Mouse (Mus musculus) thymus, postnatal 10 days (tissue): ENCODE data around the gene Pdxp.

ENCODE experiments used
- DNase-seq, 2 experiments: peaks; one replicate each; pipeline ENCODE4 v3.0.0; 2021; ENCODE audit warnings: low spot score in 2 of 2

Gene Pdxp

DNA sequence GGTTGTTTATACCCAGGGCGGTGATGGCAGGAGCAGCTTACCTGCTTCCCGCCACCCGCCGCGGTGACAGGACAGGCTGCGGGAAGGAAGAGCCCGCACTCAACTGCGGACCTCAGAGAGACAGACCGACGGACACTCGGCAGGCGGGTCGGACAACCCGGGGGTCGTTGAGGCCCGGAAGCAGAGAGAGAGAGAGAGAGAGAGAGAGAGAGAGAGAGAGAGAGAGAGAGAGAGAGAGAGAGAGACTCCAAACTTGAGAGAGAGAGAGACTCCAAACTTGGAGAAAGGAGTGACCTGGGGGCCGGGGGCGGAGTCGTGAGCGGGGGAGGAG is 14.3 kb upstream of the Pdxp start, which contains the start of gene Gm49510:
Gm49510 (plus strand) TSS at position 259 of the 331 bp plus-strand sequence.
- DNase-seq = no peak

DNA sequence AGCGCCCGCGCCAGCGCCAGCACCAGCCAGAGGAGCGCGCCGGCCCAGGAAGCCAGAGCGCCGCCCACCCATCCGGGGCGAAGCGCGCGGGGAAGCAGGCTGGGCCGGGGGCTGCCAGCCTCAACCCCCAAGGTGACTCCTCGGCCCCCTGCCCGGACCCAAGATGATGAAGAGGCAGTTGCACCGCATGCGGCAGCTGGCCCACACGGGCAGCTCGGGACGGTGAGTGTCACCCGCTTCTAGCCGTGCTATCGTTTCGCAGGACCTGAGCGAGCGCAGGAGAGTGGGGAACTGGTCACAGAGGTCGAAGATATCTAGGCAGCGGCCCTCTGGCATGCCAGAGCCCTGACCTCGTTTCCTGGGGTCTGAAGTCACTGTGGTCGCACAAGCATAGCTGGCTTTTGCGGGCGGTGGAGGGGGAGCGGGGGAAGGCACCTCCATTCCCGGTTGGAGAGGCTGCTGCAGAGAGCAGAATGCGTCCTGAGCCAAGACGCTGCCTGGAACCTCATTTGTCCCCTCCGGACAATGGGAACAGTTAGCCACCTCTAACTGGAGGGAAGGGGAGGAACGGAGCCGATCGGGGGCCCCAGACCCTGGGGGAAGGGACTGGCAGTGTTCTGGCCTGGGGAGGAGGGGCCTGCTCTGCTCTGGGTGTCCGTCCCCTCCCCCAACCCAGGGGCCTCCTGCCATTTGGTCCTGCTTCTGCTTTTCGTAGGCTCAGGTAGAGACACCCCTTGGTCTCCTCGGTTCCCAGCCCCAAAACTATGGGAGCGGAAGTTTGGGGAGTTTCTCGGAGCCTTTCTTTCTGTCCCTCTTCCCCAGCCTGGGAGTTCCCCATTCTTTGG is 13.8 kb upstream of the Pdxp start, which contains the start of gene Sh3bp1:
Sh3bp1 (plus strand) TSS at position 29 of the 845 bp plus-strand sequence.
- DNase-seq = peak; percentile 73 to 81

DNA sequence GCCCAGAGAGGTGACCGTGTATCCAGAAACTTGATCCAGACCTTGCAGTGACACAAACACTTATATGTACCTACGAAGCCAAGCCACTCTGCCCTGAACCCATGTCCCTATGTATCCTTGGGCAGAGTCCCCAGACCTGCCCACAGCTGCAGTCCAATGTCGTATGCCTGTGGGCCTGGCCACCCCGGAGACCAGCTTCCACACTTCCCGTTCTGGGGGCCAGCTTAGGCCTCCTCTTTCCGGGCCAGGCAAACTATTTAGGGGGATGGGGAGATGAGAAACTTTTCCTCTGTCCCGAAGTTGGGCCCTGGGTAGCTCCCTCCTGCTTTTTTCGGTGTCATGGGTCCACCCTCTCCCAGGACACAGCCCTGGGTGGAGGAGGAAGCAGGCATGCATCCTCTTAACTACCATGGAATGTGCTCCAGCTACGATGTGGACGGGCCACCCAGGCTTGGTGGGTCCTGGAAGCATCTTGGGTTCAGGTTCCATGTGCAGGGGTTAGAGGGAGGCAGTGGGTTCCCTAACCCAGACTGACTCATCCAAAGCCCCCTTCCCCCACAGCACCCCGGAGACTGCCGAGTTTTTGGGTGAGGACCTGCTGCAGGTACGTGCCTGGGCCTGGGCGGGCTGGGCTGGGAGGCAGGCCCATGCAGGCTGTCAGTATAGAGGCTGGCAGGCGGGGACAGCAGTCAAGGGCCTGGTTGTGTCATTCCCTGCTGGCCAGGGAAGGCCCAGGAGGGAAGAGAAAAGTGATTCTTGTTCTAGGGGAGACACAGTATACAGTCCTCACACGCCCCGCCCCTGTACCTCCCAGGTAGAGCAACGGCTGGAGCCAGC is 12.9 kb upstream of the Pdxp start:
- DNase-seq = no peak

GRCm38 (mm10) chr15:78901422-78901789 is 12.3 kb upstream of the Pdxp start:
- DNase-seq = no peak

GRCm38 (mm10) chr15:78903243-78903642 is 10.5 kb upstream of the Pdxp start:
- DNase-seq = peak; percentile 64 to 89

DNA sequence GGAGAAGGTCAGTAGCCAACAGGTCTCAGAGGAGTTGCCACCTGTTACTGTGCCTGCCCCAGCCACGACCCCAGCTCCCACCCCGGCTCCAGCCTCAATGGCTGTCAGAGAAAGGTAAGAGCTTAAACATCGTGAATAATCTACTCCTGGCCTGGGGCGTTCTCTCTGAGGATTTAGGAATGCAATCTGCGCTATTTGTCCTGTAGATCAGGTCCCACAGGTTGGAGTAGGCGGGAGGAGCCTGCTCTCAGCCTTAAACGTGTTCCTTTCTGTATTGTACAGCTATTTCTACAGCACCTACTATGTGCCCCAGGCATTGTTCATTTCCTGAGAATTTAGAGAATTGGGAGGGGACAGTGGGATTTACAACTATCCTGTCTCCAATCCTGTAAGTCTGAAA is 5.3 kb upstream of the Pdxp start:
- no peak for DNase-seq

GRCm38 (mm10) chr15:78908982-78909381 is 4.7 kb upstream of the Pdxp start:
- no peak for DNase-seq

- no peak for DNase-seq
Observed at GRCm38 (mm10) chr15:78912040-78912439, 1.7 kb upstream of the Pdxp start.

DNA sequence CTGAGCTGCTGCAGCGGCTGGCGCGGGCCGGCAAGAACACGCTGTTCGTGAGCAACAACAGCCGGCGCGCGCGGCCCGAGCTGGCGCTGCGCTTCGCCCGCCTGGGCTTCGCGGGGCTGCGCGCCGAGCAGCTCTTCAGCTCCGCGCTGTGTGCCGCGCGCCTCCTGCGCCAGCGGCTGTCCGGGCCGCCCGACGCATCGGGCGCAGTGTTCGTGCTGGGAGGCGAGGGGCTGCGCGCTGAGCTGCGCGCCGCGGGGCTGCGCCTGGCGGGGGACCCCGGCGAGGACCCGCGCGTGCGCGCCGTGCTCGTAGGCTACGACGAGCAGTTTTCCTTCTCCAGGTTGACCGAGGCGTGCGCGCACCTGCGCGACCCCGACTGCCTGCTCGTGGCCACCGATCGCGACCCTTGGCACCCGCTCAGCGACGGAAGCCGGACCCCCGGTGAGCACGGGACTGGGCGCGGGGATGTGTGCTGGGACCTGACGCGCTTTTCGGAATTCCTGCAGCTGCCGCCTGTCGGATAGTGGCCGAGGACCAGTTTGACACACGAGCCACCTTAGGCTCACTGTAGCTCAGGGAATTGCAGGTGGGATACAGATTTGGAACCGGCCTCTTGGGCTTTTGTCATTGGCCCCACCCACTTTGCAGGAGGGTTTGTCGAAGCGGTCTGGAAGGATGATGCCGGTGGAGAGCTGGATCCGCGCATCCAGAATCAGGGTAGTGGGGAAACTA is 538 bp downstream of the Pdxp start:
- peak; percentile 48 to 50 for DNase-seq

DNA sequence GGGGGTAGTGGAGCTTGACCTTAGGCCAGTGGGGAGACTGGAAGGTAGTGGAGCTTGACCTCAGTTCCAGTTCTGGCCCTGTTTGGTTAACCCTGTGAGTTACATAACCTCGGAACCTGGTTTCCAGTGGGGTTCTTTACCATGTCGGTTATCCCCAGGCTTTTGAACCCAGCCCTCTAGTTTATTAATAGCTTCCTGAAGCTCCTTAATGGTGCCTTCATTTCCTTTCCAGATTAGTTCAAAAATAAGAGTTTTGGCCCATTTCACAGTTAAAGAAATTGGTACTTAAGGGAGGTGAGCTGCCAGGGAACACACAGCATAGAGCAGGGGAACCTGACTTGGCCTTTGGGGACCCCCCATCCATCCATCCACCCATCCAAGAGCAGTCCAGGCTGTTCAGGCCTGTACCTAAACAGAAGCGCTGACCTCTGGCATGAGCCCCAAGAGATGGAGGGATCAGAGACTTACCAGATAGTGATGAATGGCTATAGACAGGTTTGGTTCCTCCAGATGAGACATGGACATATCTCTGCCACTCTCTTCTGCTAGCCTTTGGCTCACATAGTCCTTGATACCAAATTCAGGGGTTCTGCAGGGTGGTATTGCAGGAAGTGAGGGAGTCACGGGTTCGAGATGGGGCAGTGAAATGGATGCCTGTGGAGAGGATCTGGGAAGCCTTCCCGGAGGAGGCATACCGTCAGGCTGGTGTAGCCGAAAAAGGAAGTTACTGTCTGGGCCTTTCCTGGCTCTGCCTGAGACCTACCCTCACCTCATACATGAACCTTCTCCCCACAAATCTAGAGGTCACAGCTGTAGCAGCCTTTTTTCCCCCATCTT is 1.3 kb downstream of the Pdxp start:
- DNase-seq = no peak

DNA sequence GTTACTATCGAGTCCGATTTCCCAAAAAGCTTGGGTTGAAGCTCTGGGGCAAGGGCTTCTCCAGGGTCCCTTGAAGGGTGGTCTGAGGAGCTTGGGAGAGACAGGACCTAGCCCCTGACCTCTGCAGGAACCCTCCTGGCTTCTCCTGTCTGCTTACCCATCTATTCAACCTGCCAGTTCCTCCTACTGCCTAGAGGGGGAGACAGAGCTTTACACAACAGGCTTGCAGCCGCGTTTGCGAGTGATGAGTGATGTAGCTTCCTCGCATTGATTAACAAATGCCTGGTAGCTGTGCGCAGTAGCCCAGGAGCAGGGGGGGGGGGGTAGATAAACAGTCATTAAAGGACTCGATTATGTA is 1.9 kb downstream of the Pdxp start:
- peak; percentile 72 to 74 for DNase-seq

DNA sequence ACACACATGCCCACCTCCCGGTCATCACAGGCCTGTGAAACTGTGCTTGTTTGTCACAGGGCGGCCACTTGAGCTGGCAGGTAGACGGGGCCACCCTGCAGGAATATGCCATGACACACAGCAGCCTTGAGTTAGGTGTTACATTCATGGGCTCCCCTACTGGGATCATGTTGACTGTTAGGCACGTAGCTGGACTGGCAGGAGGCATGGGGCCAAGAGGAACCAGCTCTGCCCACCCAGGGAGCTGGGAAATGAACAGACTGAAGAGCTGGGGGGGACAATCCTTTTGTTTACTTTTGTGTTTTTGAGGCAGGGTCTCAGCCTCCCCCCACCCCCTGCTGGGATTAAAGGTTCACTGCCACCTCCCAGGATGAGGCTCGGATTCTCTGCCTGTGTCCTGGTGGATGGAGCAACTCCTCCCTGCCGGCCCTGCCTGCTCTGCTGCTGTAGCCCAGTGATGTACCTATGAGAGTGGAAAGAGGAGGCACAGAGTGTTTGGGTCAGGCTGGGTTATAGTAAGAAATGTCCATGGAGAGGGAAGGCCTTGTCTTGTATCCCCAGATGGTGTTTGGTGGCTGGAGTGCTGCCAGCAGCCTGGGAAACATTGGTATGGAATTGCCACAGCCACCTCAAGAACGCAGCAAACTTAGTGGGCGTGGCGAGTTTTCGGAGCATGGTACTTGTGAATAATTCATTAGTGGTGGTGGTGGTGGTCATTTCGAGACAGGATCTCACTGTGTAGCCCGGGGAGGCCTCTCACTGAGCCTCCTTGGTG is 2.5 kb downstream of the Pdxp start:
- no peak for DNase-seq

DNA sequence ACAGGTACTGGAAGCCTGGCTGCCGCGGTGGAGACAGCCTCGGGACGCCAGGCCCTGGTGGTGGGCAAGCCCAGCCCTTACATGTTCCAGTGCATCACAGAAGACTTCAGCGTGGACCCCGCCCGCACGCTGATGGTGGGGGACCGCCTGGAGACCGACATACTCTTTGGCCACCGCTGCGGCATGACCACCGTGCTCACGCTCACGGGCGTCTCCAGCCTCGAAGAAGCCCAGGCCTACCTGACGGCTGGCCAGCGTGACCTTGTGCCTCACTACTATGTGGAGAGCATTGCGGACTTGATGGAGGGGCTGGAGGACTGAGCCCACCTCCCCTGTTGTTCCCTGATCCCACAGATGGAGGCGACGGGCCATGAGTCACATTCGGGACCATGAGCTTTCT is 4.4 kb downstream of the Pdxp start:
- no peak for DNase-seq

DNA sequence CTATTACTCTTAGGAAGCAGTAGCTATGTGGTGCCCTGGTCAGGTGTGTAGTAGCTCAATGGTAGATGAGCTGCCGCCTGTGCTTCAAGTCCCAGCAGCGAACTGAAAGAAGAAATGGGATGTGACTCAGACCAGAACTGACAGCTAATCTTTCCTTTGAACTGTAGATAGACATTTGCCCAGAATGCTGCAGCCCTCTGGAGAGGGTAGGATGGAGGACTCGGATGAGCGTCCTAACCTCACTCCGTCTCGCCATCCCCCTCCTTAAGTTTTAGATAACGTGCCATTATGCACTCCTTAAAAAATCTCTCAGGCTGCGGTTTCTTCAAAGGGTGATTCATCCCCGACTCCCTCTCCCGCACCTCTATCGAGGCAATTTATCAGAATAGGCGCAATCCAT is 6.2 kb downstream of the Pdxp start:
- no peak for DNase-seq

DNA sequence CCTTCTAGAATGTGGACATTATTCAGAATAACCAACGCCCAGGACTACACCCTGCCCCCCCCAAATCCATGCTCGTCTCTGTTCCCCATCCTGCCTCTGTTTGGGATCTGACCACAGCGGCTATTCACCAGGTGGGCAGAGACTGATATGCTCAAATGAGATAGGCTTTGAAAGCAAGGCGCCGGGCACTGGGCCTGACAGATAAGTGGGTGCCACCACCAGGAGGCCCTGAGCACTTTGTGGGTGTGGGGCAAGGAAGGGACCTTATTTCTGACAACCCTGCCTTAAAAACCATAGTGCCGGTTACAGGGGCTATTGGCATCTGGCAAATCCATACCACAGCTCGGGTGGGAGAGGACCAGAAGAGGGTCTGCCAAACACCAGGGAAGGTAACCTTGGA is 9.0 kb downstream of the Pdxp start:
- no peak for DNase-seq

DNA sequence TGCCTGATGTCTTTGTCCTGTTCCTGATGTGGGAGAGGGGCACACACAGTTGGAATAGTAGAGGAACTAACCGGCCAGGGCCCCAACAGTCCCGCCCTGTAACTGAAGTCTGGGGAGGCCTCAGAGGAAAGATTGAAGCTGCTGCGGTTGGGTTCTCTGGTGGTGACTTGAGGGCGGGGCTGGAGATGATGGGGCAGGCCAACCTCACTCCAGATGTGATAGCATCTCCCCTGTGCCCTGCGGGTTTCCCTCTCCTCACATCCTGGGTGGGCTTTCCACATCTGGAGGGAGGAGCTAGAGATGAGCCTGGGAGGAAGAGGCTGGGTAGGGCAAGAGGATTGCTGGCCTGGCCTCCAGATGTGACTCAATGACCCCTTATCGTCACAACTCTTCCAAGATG is 9.9 kb downstream of the Pdxp start:
- peak; percentile 71 to 77 for DNase-seq

GRCm38 (mm10) chr15:78925129-78925528 is 11.4 kb downstream of the Pdxp start:
- DNase-seq = no peak

GRCm38 (mm10) chr15:78926021-78926919 is 12.6 kb downstream of the Pdxp start, which contains the start of gene Lgals1:
Gene Lgals1 (plus strand): TSS chr15:78926725.
- DNase-seq = peak; percentile 70 to 78

GRCm38 (mm10) chr15:78927021-78927787 is 13.5 kb downstream of the Pdxp start:
- DNase-seq = no peak
